Mouse (Mus musculus) megakaryocyte-erythroid progenitor cell, adult 5-6 weeks (primary cell): Measurements from ENCODE around the gene AI182371. TPM values are rescaled to one million over a fixed set of nuclear protein-coding genes. Genes with fewer than 3 reads are reported as not detected.

Source experiments
- ATAC-seq: replicated peaks from 2 replicates; pipeline ENCODE4 v1.8.0; 2016; ENCODE audit warnings: mild to moderate bottlenecking, inconsistent platforms; ENCODE audit not compliant: severe bottlenecking, poor library complexity, low FRiP score, low TSS enrichment
- total RNA-seq, 2 experiments: library from RNA; stranded (forward) in 1 of 2; stranded (reverse) in 1 of 2; fragments of 200-1000, 215-1000 nt in 1 of 2; fragments of >200 nt in 1 of 2; fragmentation: Nextera tagmentation in 1 of 2; gene quantifications; 2 replicates each; pipeline ENCODE4 v1.2.3; 2014 to 2017

Gene AI182371
- total RNA-seq, 2 experiments from 2014 or later, result 1.2 to 2.3 TPM

DNA sequence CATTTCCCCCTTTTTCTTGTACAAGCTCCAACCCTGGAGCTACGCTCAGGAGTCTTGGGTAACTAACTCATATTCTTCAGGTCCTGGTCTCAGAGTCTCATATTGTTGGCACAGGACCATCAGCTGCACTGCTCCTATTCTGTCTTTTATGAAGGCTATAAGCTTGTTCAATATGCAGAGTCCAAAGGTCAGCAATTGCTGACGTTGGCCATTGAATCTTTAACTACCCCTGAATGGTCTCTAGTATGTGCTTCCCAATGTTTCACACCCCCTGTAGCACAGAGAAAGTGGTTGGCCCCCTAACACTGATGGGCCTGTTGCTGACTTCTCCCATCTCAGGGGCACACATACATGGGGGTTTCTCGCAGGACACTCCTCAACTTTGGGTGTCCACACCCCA lies 27.0 kb downstream of the AI182371 start:
- no peak for ATAC-seq

DNA sequence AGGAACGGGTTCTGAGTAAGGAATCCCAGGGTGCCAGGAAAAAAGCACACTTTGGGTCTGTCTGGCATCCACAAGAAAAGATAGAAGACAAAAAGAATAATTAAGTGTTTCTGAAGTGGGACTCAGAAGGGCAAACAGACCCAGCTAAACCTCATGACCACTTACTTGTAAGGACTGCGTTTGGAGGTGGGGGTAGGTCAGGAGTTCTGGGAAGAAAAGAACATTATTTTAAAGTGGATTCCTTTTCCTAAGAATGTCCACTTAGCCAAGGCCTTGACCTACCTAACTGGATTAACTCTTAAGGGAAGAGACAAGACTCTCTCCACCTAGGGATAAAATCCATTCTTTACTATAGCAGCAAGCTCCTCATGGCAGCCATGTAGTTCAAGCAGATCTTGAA lies 28.8 kb downstream of the AI182371 start:
- no peak for ATAC-seq

DNA sequence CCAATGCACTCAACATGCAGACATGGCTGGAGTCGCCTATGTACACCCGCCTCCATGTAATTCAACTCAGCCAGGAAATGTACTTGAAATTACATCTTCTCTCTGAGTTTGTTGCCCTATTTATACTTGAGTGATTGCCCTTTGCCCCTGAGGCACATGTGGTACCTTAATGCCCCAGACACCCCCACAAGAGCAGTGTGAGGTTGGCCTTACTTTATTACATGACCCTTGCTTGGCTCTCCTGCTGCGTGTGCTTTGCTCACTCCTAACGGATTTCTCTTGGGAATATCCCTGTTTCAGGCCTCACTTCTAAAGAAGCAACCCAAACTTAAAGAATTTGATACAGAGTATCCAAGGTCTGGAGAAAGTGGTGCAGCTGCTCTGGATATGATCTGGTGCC lies 31.1 kb downstream of the AI182371 start:
- no peak for ATAC-seq

DNA sequence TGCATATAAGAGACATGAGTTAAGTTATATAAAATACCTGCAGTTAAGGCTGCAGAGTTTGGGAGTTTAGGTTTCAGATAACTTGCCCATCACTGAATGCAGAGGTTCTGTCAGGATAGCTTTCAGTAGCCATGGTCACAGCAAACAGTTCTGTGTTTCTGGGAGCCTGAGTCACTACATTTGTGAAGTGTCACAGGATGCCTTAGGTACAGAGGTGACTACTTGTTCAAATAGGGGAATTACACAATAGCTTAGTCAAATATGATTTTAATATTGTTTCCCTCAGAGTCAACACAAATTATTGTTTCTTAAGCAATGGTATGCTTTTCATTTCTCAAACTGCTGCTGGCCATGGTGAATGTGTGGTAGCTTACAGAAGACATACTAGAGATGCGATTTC lies 32.2 kb downstream of the AI182371 start:
- no peak for ATAC-seq

DNA sequence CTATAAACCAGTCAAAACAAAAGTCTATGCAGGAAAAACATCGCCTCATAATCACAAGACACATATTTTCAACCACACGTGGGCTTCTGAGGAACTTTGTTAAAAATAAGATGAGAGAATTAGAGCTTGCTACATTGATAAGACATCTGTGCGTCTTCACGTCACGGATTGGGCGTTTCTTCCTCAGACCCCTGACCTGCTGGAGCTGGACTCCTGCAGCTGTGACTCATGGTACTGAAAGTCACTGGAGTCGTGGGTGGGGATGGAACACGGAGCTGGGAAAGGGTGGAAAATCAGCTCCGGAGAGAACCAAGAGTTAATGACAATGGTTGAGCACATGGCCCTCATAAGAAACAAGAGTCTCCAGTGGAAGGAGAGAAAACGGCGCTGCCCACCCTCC lies 34.2 kb downstream of the AI182371 start:
- ATAC-seq, result no peak

DNA sequence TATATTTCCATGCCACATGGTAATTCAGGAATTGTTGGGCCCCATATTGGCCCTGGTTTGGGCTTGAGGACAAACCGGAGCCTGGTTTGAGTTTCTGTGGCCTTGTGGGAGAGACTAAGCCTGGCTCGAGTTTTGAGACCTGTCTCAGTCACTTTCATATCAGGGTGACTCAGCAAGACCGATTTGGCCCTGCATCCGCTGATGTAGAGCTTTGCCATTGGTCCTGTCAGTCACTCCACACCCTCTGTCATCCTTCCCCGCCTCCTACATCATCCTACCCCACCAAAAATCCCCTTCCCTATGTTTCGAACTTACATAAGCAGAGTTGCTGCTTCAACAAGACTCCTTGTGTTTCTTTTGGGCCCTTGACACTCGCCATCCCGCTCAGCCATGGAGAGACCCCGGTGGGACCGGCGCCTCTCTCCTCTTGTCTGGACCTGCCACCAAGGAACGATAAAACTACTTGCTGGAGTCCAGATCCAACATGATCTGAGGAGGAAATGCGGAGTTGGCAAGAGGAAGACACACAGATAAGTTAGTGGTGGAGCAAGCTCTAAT lies 34.7 kb downstream of the AI182371 start:
- ATAC-seq, result no peak

DNA sequence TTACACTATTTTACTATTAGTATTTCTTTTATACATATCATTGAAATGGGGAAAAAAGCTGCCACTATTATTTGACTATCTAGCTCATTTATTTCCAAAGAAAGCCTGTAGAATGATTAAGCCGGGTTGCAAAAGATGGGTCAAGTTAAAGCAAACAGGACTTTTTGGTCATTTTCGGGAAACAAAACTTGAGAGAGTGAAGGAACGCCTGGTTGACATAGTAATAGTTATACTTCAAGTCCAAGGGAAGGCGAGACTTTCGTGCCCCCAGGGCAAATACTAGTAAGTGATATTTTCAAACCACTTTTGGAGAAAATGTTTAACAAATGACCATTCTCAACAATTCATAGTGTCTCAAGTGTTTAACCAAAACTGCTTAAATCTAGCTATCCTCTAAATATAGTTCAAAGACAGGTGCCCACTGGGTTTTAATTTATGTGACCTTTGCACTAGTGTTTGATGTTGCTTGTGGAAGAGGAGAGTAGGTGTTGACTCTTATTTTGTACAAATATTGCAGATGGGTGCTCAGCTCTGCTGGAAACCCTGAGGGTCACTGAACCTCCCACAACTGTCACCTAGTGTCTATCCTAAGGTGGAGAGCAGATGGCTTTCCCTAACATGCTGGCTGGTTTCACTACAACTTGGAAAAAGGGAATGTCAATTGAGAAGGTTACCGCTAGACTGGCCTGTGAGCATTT lies 37.9 kb downstream of the AI182371 start:
- no peak for ATAC-seq

DNA sequence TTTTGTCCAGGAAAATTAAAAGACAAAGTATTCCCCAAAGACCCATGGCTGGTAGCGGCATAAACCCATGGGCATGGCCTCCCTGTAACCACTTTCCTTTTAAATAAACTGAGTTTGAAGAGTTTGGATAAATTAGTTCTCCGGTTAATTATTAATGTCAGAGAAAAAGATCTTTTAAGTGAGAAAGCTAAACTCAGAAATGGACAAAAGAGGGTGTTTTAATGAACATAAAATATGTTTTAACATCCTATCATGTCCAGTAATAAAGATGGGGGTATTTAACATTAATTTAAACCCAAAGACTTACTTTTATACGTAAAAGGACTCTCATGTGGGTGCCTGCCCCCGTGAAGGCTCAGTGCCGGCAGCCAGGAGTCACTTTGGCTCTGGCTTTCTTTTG lies 40.0 kb downstream of the AI182371 start, which contains the start of gene Hc:
Gene Hc (minus strand): TSS at position 101 of the 400 bp plus-strand sequence.
- no peak for ATAC-seq

DNA sequence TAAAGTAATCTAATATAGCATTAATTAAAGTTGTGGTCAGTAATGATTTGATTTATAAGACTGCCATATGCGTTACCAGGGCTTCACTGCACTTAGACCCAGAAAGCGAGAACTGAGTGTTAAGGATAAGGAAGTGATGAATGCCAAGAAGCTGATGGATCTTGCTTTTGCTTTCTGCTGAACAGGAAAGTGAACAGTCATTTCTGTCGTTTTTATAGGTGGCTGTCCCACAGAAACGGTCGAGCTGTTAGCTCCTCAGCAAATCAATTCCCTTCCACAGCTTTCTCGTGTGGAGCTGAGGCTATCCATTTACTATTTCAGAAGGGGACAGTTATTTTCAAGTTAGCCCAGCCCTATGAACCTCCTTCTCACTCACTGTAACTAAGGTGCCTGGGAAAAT lies 40.4 kb downstream of the AI182371 start:
- no peak for ATAC-seq

DNA sequence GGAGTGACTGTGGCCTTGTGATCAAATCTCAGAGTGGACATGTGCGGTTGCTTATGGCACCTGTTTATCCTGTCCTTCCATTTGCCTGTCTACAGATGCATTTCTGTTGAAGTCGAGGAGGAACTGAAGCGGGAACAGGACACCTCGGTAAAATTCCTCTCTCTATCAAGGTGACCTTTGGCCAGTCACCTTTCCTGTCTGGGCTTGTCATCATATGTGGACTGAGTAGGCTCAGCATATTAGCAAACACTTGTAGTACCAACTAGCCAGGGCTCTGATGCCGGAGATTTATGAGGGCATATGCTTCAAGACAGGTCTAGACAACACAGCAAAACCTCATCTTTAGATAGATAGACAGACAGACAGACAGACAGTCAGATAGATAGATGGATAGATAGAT lies 41.1 kb downstream of the AI182371 start:
- ATAC-seq, result no peak

DNA sequence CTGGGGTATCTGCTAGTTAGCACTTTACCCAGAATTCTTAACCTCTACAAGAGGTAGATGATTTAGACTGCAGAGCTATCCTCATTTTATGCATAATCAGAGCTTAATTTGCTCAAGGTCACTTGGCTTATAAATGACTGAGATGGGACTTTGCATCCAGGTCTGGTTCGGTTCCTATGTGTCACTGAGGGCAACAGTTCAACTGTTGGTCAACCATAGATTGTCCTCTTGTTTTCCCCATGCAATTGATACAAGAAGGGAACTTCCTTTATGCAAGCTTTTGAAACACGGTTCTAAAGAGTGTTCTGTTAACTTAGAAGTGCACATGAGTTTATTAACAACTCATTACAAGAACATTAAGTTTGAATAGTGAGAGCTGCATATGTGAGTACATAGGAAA lies 43.0 kb downstream of the AI182371 start:
- ATAC-seq, result no peak

DNA sequence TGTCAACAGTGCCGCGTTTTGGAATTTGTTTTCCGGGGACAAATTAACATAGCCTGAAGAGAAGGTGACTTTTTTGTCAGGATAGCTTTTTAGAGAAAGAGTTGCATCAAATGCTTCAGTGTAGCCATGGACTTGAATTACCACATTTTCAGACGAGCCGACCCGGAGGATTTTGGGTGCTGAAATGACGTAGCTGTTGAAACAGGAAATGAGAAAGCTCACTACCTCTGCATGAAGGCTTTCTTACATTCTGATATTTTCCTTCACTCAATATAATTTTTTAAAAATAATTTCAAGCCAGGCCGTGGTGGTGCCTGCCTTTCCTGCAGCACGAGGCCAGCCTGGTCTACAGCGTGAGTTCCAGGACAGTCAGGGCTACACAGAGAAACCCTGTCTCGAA lies 44.1 kb downstream of the AI182371 start:
- ATAC-seq, result no peak

DNA sequence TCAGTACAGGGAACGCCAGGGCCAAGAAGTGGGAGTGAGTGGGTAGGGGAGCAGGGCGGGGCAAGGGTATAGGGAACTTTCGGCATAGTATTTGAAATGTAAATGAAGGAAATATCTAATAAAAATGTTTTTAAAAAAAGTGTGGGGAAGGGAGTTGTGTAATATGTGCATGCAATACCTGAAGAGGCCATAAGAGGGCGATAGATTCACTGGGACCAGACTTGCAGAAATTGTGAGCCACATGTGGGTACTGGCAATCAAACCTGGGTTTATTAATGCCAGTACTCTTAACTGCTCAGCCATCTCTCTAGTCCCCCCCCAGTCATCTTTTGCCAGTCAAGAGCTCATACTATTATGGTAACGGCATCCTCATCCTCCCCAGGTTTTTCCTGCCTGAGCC lies 52.5 kb downstream of the AI182371 start:
- no peak for ATAC-seq

DNA sequence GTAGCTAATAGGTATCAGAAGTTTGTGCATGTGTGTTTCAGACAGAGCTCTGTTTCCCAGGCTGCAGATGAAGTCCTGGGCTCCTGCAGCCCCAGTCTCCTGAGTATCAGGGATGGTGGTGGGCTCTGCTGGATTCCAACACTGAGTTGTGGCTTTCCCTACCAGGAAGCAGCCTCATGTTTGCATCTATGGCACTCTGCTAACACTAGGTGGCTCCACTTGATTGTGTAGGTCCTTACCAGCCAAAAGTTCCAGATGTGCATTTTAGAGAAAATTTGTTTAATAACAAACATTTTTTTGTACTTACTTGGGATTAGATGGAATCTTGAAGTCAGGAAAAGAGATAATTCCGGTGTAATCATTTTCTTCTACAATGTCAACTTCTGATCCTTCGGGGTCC lies 56.4 kb downstream of the AI182371 start:
- peak; percentile 71; the same call in 1 of the 2 replicates for ATAC-seq

DNA sequence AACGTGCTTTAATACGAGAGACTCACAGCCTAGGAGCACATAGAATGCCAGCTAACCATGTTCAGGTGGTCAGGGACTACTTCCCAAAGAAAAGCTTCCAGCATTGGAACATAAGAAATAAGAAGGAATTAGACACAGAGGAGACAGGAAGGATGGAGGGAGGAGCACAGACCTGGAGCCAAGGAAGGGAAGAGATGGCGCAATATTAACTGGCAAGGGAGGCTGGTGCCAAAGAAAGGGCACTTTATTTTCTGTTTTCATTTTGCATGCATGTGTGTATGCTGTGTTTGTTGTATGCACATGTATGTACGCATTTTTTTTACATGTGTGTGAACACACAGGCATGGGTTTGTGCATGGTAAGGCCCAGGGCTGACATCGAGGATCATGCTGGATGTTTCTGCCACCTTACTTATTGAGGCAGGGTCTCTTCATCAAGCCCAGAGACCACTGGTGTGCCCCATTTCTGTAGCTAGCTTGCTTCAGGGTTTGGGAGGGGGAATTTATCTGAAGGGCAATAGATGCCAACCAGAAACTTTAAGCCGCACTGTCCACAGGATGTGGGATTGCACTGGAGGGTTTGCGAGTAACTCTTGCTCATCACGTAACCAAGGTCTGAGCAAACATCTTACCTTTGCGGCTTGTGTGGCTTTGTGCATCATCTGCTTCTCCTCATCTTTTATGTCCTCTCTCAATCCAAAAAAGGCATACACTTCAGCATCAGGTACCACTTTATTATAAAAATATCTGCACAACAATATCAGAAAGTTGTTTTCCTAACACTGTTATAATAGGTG lies 62.6 kb downstream of the AI182371 start:
- ATAC-seq, result no peak

Other genes starting within 250 kb of the AI182371 start
- not detected in 2 replicates for gene Cutal, start 227.1 kb downstream of the AI182371 start, total RNA-seq (2014; fragmentation: Nextera tagmentation)
- gene Cutal, start 227.1 kb downstream of the AI182371 start, total RNA-seq (2017), result not detected in 2 replicates
- 103 and 135 TPM in 2 replicates for gene Psmd5, start 226.6 kb downstream of the AI182371 start, total RNA-seq (2014; fragmentation: Nextera tagmentation)
- gene Psmd5, start 226.6 kb downstream of the AI182371 start, total RNA-seq (2017), result 41.4 and 42.0 TPM in 2 replicates
- gene Phf19, start 187.5 kb downstream of the AI182371 start, total RNA-seq (2014; fragmentation: Nextera tagmentation), result 6.7 and 12.0 TPM in 2 replicates
- 2.6 and 3.2 TPM in 2 replicates for gene Phf19, start 187.5 kb downstream of the AI182371 start, total RNA-seq (2017)
- gene Traf1, start 139.8 kb downstream of the AI182371 start, total RNA-seq (2014; fragmentation: Nextera tagmentation), result 0.94 and 14.2 TPM in 2 replicates
- gene Traf1, start 139.8 kb downstream of the AI182371 start, total RNA-seq (2017), result 0.38 and 5.5 TPM in 2 replicates
- not detected in 2 replicates for gene Hc, start 40.1 kb downstream of the AI182371 start, total RNA-seq (2014; fragmentation: Nextera tagmentation)
- gene Hc, start 40.1 kb downstream of the AI182371 start, total RNA-seq (2017), result not detected in 2 replicates
- gene Cntrl, start 7.9 kb upstream of the AI182371 start, total RNA-seq (2014; fragmentation: Nextera tagmentation), result 61.4 and 85.8 TPM in 2 replicates
- gene Cntrl, start 7.9 kb upstream of the AI182371 start, total RNA-seq (2017), result 69.3 and 108 TPM in 2 replicates
- 97.8 and 106 TPM in 2 replicates for gene Rab14, start 99.6 kb upstream of the AI182371 start, total RNA-seq (2014; fragmentation: Nextera tagmentation)
- gene Rab14, start 99.6 kb upstream of the AI182371 start, total RNA-seq (2017), result 92.0 and 129 TPM in 2 replicates
- gene Gsn, start 154.8 kb upstream of the AI182371 start, total RNA-seq (2014; fragmentation: Nextera tagmentation), result 15.8 and 16.1 TPM in 2 replicates
- gene Gsn, start 154.8 kb upstream of the AI182371 start, total RNA-seq (2017), result 3.7 and 5.2 TPM in 2 replicates
- gene Stom, start 235.4 kb upstream of the AI182371 start, total RNA-seq (2014; fragmentation: Nextera tagmentation), result 142 and 145 TPM in 2 replicates
- gene Stom, start 235.4 kb upstream of the AI182371 start, total RNA-seq (2017), result 155 and 216 TPM in 2 replicates